Mouse (Mus musculus) lung, postnatal 36 days (tissue): Measurements from ENCODE around the gene Parvg.
"Not testable (repeated sequence)": the region's sequence is repeated elsewhere in the genome, so short reads cannot be mapped to it uniquely, and the experiment has no call there.

Source experiments
- DNase-seq: peaks from one replicate; pipeline ENCODE4 v3.0.0; 2022; ENCODE audit warnings: mixed read lengths

Gene Parvg

DNA sequence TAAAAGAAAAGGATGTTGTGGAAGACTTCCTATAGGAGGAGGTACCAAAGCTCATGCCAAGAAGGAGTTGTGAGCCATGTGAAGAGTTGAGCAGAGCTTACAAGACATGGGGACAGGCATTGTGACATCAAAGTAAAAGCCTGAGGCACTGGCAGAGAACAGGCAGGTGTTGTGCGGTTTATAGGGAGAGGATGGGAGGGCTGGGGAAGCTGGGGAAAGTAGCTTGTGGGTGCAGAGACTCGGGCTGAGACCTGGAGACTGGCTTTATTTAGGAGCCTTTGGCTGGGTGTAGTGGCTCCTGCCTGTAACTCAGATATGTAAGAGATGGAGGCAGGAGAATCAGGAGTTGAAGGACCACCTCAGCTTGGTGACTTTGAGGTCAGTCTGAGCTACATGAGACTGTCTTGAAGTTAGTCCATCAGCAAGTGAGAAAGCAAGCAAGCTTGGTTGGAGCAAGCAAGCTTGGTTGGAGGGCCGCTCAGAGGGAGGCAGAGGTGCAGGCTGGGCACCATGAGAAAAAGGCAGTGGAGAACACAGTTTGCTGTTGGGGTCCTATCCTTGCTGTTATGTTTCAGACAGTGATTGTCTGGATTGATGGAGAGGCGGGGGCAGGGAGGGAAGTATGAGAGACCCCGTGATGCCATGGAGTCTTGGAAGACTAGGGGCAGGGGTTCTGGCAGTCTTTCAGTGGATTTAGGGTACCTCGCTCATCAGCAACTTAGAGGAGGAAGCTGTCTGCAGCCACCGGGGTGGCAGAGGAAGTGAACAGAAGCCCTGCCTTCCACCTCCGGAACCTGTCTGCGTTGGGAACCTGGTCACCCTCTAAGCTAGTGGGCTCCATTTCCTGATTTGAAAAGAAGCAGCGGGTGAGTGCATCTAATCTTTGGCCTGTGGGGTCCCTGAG lies at the start of gene Parvg:
Gene Parvg (plus strand): TSS at position 61 of the 904 bp plus-strand sequence.
- DNase-seq, result peak; percentile 33

- no peak for DNase-seq
Measured at GRCm38 (mm10) chr15:84276066-84276465, 47.8 kb upstream of the Parvg start.

- DNase-seq, result no peak
Measured at GRCm38 (mm10) chr15:84278091-84278490, 45.7 kb upstream of the Parvg start.

DNA sequence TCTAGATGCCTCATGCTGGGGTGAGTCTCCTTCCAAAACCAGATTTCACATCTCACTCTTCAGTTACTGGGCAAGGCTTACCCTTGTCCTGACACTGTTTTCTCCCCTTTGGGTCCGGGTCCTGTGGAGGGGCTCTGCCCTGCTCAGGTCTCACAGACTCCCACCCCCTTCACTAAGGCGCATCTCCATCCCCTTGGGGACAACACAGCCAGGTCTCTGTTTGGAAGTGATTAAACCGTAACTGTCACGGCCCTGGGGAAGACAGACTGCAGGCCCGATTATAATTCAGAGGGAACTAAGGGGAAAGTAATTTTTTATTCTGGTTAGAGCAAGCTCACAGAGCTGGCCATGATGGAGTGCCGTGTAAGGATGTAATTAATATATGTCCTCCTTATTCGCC lies 45.2 kb upstream of the Parvg start:
- no peak for DNase-seq

DNA sequence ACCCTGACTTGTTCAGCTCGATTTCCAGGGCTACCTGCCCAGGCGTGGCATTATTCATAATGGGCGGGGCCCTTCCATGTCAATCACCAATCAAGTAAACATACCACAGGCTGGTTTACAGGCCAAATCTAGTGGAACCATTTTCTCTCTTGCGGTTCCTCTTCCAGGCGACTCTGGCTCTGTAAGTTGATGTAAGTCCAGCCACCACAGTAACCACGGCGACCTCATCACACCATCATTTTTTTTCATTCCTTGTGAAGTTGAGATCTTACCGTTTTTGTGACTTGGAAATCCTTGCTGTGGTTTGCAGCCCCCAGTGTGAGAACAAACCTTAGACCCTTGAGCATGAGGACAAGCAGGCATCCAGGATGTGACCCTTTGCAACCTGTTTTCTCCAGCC lies 43.5 kb upstream of the Parvg start:
- DNase-seq, result peak; percentile 9

GRCm38 (mm10) chr15:84280712-84281347 lies 43.0 kb upstream of the Parvg start:
- DNase-seq, result peak; percentile 11

DNA sequence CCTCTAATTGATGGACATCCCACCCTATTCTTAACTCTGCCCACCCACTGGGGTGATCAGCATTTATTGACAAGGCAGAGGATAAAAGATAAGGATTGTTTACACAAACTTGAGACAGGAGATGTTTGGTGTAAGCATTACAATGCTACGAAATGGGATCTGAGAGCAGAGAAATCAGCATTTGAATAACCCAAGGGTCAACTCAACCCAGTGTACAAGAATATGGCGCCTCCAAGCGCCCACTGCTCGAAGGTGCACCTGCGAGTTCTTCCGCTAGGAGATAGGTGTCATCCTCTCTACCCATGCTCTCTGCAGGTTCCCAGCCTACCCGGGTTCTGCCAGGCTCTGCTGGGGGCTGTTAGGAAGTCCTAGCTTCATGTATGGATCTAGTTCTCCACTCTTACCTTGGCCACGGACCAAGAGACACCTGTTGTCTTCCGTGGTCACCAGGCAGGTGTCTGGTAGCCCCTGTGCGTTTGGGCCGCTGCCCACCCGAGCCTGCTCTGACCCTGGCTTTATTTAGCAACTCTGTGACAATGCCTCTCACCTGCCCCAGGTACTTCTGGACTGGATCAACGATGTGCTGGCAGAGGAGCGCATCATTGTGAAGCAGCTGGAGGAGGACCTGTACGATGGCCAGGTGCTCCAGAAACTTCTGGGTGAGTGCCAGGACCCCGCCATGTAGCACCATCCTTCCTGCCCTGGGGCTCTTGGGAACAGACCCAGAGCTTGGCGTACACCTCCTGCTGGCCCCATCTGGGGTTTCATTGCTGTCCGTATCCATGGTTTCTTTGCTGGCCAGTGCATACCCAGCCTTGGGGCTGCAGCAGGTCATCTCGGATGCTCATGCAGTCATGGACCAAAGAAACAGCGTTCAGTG lies 41.4 kb upstream of the Parvg start:
- no peak for DNase-seq

DNA sequence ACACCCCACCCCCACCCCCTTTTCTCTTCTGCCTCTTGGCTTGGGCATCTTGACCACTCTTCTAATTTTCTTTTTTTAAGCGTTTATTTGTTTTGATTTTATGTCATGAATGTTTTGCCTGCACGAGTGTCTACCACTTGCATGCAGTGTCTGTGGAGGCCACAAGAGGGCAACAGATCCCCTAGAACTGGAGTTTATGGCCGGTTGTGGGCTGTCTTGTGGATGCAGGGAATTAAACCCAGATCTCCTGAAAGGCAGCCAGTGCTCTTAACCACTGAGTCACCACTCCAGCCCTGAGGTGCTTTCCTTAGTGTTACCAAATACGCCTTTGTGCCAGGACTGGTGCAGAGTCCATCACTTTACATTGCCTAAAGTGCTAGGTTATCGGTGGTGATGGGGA lies 39.8 kb upstream of the Parvg start:
- peak; percentile 75 for DNase-seq

DNA sequence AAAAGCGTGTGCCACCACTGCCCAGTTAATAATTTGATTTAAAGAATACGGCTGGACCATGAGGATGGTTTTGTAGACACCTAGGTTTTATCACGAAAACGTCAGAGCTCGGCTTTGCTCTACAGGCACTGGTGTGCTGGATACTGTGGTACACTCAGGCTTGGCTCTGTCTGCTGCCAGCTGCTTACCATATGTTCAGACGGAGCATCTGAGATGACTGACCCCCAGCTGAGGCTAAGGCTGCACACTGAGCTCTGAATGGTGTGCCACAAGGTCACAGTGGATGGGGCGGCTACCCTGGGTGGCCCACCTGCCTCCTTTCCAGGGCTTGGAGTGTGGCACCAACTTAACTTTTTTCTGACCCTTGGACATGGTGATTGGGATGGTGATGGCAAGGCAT lies 38.4 kb upstream of the Parvg start:
- DNase-seq, result no peak

DNA sequence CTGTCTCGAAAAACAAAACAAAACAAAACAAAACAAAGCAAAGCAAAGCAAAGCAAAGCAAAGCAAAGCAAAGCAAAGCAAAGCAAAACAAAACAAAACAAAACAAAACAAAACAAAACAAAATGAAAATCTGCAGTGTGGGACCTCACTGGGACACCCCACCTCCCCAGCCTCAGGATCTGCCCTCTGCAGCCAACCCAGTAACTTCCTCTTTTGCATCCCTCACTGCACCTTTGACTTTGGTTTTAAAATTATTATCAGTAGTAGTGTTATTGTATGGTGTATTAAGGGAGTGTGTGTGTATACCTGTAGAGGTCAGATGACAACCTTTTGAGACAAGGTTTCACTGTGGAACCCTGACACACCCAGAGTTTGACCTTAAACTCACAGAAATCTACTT lies 34.9 kb upstream of the Parvg start:
- DNase-seq, result not testable (repeated sequence)

- no peak for DNase-seq
Measured at GRCm38 (mm10) chr15:84291097-84291496, 32.7 kb upstream of the Parvg start.

- no peak for DNase-seq
Measured at GRCm38 (mm10) chr15:84293590-84293989, 30.2 kb upstream of the Parvg start.

DNA sequence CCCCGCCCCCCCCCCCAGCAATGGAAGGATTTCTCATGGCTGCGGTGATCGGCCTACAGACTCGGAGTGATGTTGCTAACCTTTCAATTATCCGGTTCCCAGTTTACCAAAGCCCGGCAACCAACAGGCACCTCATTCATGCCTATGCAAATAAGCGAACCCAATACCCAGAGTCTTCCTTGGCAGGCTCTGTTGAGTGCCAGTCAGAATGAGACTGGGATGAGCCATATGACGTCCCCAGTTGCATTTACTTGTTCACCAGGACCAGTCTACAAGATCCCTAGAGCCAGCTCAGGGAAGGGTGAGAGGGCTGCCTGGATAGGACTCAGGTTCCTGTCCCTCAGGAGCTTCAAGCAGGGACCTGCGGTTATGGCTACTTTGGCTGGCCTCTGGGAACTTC lies 29.4 kb upstream of the Parvg start:
- no peak for DNase-seq

GRCm38 (mm10) chr15:84295225-84295624 lies 28.6 kb upstream of the Parvg start:
- DNase-seq, result no peak

- no peak for DNase-seq
Measured at GRCm38 (mm10) chr15:84297454-84297853, 26.4 kb upstream of the Parvg start.

- DNase-seq, result peak; percentile 14
Measured at GRCm38 (mm10) chr15:84298804-84299370, 24.9 kb upstream of the Parvg start.

GRCm38 (mm10) chr15:84299662-84300333 lies 24.0 kb upstream of the Parvg start:
- no peak for DNase-seq

- DNase-seq, result no peak
Measured at GRCm38 (mm10) chr15:84300591-84300990, 23.2 kb upstream of the Parvg start.

- DNase-seq, result peak; percentile 43
Measured at GRCm38 (mm10) chr15:84301026-84301425, 22.8 kb upstream of the Parvg start.

DNA sequence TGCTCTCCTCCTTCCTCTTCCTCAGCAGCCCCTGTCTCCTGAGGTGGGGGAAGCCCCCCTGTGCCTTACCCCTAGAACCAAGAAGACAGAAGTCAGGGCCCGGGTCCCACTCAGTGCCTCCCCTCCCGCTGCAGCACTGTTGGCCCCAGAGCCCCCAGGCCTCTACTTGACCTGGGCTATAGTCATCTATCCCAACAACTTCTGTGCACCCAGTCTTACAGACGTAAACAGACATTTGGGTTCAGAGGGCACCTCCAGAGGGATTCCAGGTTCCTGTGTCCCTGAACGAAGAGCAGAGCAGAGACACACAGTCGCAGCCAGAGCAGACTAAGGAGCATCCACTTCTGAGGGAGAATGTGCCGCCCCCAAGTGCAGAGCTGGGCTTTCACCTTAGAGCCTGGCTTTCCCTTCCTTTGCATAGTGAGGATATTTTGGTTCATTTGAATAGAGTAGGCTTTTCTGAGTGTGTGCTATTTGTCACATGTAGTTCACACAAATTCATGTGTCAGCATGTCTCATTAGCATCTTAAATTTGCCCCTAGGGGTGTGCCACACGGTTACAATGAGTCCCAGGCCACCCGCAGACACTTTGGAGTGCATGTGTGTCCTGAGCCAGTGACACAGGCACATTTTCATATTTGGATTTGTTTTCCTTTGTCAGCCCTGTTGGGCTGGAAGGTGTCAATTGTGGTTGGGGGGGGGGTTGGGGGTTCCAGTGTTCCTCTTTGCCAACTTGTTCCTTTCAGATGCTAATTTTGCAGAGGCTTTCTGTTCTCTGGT lies 22.0 kb upstream of the Parvg start:
- no peak for DNase-seq

GRCm38 (mm10) chr15:84303264-84303663 lies 20.6 kb upstream of the Parvg start:
- DNase-seq, result no peak
